Mouse (Mus musculus) forebrain, postnatal 0 days (tissue): ENCODE data around the gene Apobec2. TPM values are rescaled to one million over a fixed set of nuclear protein-coding genes. Genes with fewer than 3 reads are reported as not detected.

ENCODE experiments used
- ATAC-seq: fragments of 200-750 bp; cut with Nextera tagmentation; 2 replicates; pipeline ENCODE4 v1.8.0; 2017; ENCODE audit warnings: mild to moderate bottlenecking, moderate library complexity
- DNase-seq: peaks from one replicate; pipeline ENCODE4 v3.0.0-alpha.2; 2015
- H3K27ac ChIP-seq: fragments of 300-500 bp; sonication (generic); 2 replicates; pipeline ENCODE4 v1.5.1; 2014; ENCODE audit warnings: low read depth, mild to moderate bottlenecking, antibody characterized with exemption, low read length, moderate library complexity, mixed read lengths
- H3K27me3 ChIP-seq: fragments of 300-500 bp; sonication (generic); 2 replicates; pipeline ENCODE4 v1.6.1; 2014; ENCODE audit warnings: mild to moderate bottlenecking, low read length, mixed read lengths; ENCODE audit not compliant: insufficient read depth
- H3K36me3 ChIP-seq: fragments of 300-500 bp; sonication (generic); 2 replicates; pipeline ENCODE4 v1.6.1; 2014; ENCODE audit warnings: mild to moderate bottlenecking, moderate library complexity; ENCODE audit not compliant: insufficient read depth
- H3K4me1 ChIP-seq: fragments of 300-500 bp; sonication (generic); 2 replicates; pipeline ENCODE4 v1.6.1; 2014; ENCODE audit warnings: antibody characterized with exemption; ENCODE audit not compliant: insufficient read depth
- H3K4me2 ChIP-seq: fragments of 300-500 bp; sonication (generic); 2 replicates; pipeline ENCODE4 v1.6.1; 2014; ENCODE audit warnings: low read depth, mild to moderate bottlenecking, moderate library complexity
- H3K4me3 ChIP-seq: fragments of 300-500 bp; sonication (generic); 2 replicates; pipeline ENCODE4 v1.5.1; 2014; ENCODE audit warnings: low read depth, low read length, mixed read lengths
- H3K9ac ChIP-seq: fragments of 300-500 bp; sonication (generic); 2 replicates; pipeline ENCODE4 v1.6.1; 2014; ENCODE audit warnings: mild to moderate bottlenecking
- H3K9me3 ChIP-seq: fragments of 300-500 bp; sonication (generic); 2 replicates; pipeline ENCODE4 v1.6.1; 2016; ENCODE audit warnings: low read length
- CTCF ChIP-seq: sonication (generic); IDR thresholded peaks from 2 replicates; pipeline ENCODE4 v1.5.1; 2016; ENCODE audit warnings: antibody characterized with exemption, control low read depth, low read depth
- WGBS: fragments of 180-500 bp; shearing (Covaris S2); extraction: QIAGEN DNeasy Blood & Tissue Kit; methylation state at CpG from one replicate; pipeline ENCODE4 v1.1.7; 2014; 5-methylcytosine and 5-hydroxymethylcytosine counted together
- polyA plus RNA-seq: library from polyadenylated mRNA; unstranded; fragments of >200 nt; fragmentation: Nextera tagmentation; extraction: Ambion mirVana; gene quantifications from 2 replicates; pipeline ENCODE4 v1.2.1, GENCODE M21; 2015
- total RNA-seq: library from RNA; depleted of rRNA; stranded (reverse); fragments of >200 nt; gene quantifications from 2 replicates; pipeline ENCODE4 v1.2.3, GENCODE M21; 2014

Gene Apobec2
- total and polyA plus RNA-seq, 2 experiments from 2014 or later, result 0.43 to 0.50 TPM

GRCm38 (mm10) chr17:48392616-48393015 is 40.1 kb downstream of the Apobec2 start:
- no peaks in the 10 kb centered on the region for H3K9me3 ChIP-seq
- H3K27me3 ChIP-seq, result no peaks in the 10 kb centered on the region
- no peak for TF ChIP-seq CTCF
- H3K27ac ChIP-seq, result no peak overlapping the region
- H3K4me3 ChIP-seq, result no peak overlapping the region
- no peaks in the 10 kb centered on the region for H3K4me1 ChIP-seq
- no peak overlapping the region for H3K4me2 ChIP-seq
- ATAC-seq (no peak), DNase-seq (no peak)
- peaks cover 78% of the 10 kb centered on the region for H3K36me3 ChIP-seq
- H3K9ac ChIP-seq, result no peak overlapping the region
- 91% methylated on average over 3 of the region's 3 CpGs for WGBS

DNA sequence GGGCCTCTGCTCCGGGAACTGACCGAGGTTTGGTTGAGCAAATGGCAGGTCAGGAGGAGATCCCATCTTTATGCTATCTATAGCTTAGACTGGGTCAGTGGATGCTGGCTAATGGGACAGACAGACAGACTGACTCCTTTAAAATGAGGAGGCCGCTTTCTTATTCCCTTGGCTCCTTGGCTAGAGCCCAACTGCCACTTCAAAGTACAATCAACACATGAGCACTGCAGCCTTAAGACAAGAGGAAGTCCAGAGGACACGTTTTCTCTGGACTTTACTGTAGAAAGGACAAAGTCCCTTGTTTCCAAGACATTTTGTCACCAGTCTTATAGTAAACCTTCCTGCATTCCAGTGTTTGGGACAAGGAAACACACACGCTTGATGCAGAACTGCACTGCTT is 41.3 kb downstream of the Apobec2 start:
- WGBS, result 90% methylated on average over 5 of the region's 5 CpGs
- no peak for TF ChIP-seq CTCF
- H3K27me3 ChIP-seq, result no peaks in the 10 kb centered on the region
- H3K27ac ChIP-seq, result no peak overlapping the region
- no peak overlapping the region for H3K4me3 ChIP-seq
- ATAC-seq (no peak), DNase-seq (no peak)
- H3K9me3 ChIP-seq, result no peaks in the 10 kb centered on the region
- H3K4me2 ChIP-seq, result no peak overlapping the region
- no peaks in the 10 kb centered on the region for H3K4me1 ChIP-seq
- H3K9ac ChIP-seq, result no peak overlapping the region
- peaks cover 81% of the 10 kb centered on the region for H3K36me3 ChIP-seq

- H3K9me3 ChIP-seq, result no peaks in the 10 kb centered on the region
- H3K4me3 ChIP-seq, result no peak overlapping the region
- H3K4me2 ChIP-seq, result no peak overlapping the region
- H3K27ac ChIP-seq, result no peak overlapping the region
- ATAC-seq, result no peak
- H3K36me3 ChIP-seq, result peaks cover 68% of the 10 kb centered on the region
- no peaks in the 10 kb centered on the region for H3K27me3 ChIP-seq
- no peak for DNase-seq
- 93% methylated on average over 5 of the region's 5 CpGs for WGBS
- no peak overlapping the region for H3K9ac ChIP-seq
- no peaks in the 10 kb centered on the region for H3K4me1 ChIP-seq
- TF ChIP-seq CTCF, result no peak
Observed at GRCm38 (mm10) chr17:48389442-48389841, 43.3 kb downstream of the Apobec2 start.

GRCm38 (mm10) chr17:48388666-48389065 is 44.1 kb downstream of the Apobec2 start:
- Histone ChIP-seq H3K4me3 (no peak overlapping the region), H3K36me3 (peaks cover 63% of the 10 kb centered on the region), H3K4me1 (no peaks in the 10 kb centered on the region), H3K9ac (no peak overlapping the region), H3K4me2 (no peak overlapping the region), H3K27me3 (no peaks in the 10 kb centered on the region), H3K9me3 (no peaks in the 10 kb centered on the region), H3K27ac (no peak overlapping the region)
- ATAC-seq (no peak), DNase-seq (no peak)
- WGBS, result 85% methylated on average over 2 of the region's 2 CpGs
- no peak for TF ChIP-seq CTCF

DNA sequence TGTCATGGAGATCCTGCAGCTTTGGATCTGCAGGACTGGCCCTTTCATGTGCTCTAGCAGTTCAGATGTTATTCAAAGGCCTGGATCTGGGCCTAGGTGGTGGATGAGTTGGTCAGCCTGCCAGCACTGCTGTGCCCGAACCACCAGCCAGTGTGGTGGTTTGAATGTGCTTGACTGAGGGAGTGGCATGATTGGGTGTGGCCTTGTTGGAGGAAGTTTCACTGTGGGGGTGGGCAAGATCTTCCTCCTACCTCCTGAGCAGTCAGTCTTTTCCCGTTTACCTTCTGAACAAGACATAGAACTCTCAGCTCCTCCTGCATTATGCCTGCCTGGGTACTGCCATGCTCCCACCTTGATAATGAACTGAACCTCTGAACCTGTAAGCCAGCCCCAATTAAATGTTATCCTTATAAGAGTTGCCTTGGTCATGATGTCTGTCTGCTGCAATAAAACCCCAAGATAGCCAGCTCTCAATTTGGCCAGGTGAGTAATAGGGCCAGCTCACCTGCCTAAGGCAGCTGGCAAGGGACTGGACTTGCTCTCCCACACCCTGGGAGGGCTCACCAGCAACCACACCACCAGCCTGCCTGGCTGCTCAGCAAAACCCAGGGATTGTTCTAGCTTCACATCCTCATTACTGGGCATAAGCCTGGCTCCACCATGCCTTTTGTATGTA is 46.8 kb downstream of the Apobec2 start:
- Histone ChIP-seq H3K4me3 (no peak overlapping the region), H3K9me3 (no peaks in the 10 kb centered on the region), H3K27me3 (no peaks in the 10 kb centered on the region), H3K9ac (no peak overlapping the region), H3K36me3 (peaks cover 37% of the 10 kb centered on the region), H3K4me1 (no peaks in the 10 kb centered on the region), H3K27ac (no peak overlapping the region), H3K4me2 (no peak overlapping the region)
- DNase-seq (no peak), ATAC-seq (no peak)
- TF ChIP-seq CTCF, result no peak
- WGBS, result 74% methylated on average over 2 of the region's 2 CpGs

DNA sequence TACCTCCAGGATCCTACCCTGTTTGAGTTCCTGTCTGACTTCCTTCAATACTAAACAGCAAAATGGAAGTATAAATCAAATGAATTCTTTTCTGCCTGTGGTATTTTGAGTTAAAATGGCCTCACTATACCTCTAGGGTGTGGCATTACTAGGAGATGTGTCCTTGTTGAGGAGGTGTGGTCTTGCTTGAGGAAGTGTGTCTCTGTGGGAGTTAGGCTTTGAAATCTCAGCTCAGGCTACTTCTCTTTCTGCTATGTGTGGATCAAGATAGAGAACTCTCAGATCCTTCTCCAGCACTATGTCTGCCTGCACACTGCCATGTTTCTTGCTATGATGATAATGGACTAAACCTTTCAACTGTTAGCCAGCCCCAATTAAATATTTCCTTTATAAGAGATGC is 53.7 kb downstream of the Apobec2 start:
- Histone ChIP-seq H3K36me3 (no peaks in the 10 kb centered on the region), H3K27me3 (no peaks in the 10 kb centered on the region), H3K9ac (no peak overlapping the region), H3K4me3 (no peak overlapping the region), H3K4me1 (no peaks in the 10 kb centered on the region), H3K27ac (no peak overlapping the region), H3K9me3 (no peaks in the 10 kb centered on the region), H3K4me2 (no peak overlapping the region)
- ATAC-seq, result no peak
- no peak for TF ChIP-seq CTCF
- no peak for DNase-seq

DNA sequence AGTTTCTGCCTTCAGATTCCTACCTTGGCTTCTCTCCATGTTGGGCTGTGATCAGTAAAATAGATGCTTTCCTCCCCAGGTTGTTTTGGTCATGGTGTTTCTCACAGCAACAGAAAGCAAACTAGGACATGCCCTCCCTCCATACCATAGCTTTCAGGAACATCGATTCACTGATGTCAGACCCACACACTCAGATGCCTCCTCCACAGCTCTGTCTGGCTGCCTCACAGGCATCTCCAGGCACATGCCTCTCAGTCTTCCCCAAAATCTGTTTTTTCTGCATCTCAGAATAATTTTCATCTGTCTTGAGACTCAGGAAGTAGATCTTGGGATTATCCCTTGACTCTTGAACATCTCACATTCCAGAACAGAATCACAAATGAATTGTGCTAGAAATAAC is 56.6 kb downstream of the Apobec2 start:
- Histone ChIP-seq H3K4me3 (no peak overlapping the region), H3K9ac (no peak overlapping the region), H3K27ac (no peak overlapping the region), H3K36me3 (no peaks in the 10 kb centered on the region), H3K9me3 (no peaks in the 10 kb centered on the region), H3K4me2 (no peak overlapping the region), H3K27me3 (no peaks in the 10 kb centered on the region), H3K4me1 (no peaks in the 10 kb centered on the region)
- no peak for TF ChIP-seq CTCF
- no peak for DNase-seq
- no peak for ATAC-seq
- WGBS, result 100% methylated on average over 1 of the region's 1 CpGs

GRCm38 (mm10) chr17:48372987-48373386 is 59.7 kb downstream of the Apobec2 start:
- ATAC-seq (peak; percentile 54), DNase-seq (peak; percentile 13)
- Histone ChIP-seq H3K4me1 (no peaks in the 10 kb centered on the region), H3K27me3 (no peaks in the 10 kb centered on the region), H3K4me2 (no peak overlapping the region), H3K9ac (no peak overlapping the region), H3K9me3 (no peaks in the 10 kb centered on the region), H3K36me3 (no peaks in the 10 kb centered on the region), H3K4me3 (no peak overlapping the region), H3K27ac (no peak overlapping the region)
- WGBS, result 78% methylated on average over 8 of the region's 8 CpGs
- no peak for TF ChIP-seq CTCF
